Mouse (Mus musculus): ENCODE data around the gene Runx3.

DNA sequence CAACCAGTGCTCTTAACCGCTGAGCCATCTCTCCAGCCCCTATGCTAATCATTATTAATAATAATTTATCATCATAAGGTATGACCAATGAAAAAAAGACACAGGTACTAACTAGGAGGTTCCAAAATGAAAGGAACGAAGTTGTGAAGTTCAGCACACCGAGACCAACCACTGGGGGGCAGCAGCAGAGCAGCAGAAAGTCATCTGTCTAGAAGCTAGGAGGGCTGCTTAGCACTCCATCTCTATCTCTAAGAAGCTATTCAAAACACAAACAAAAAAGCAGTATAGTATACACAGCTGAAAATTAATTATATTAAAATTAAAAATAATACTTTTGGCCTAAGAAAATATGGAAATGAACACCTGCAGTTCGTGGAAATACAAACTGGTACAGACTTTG lies 99.2 kb downstream of the Runx3 start:
- TF ChIP-seq CTCF (IDR thresholded peaks at IDR 0.05; ENCODE audit: low read depth, low read length) (peak; percentile 84), POLR2A (IDR thresholded peaks at IDR 0.05; ENCODE audit: extremely low read depth, insufficient read depth, low read length) (no peak)

Data from liver, adult 2 months (tissue).